Comparison of ENCODE assay signal across 9 mouse cellular contexts in genomic region chr1:131962606-131963084, GRCm38 (mm10). TPM values are rescaled to one million over a fixed set of nuclear protein-coding genes. Genes with fewer than 3 reads are reported as not detected.
DNase-seq lines count a peak whose midpoint lies in the region; ATAC-seq lines count a peak whose summit lies in the region.
"Had no signal": no experiment of that assay in that cellular context is flagged by ENCODE, and none has a peak within 500 bp of the region (broad histone marks: within the 10 kb centered on the region; RNA-seq: fewer than 3 reads in every experiment).

Slc45a3 (plus strand) TSS chr1:131962967.

- intact Hi-C loops in heart, postnatal 25 days (cut with DNase I), result no loop called here

- peak; percentile 68 to 73 for DNase-seq in heart, adult 18-20 months
- no peak for DNase-seq in heart, postnatal 25 days (ENCODE audit: low spot score)
- peak; percentile 79 for DNase-seq in adrenal gland, postnatal 14 days
- DNase-seq in kidney, adult 9 months, result peak; percentile 54
- peak; percentile 29 for DNase-seq in lung, postnatal 10 days
- no peak for DNase-seq in spleen, postnatal 4 days (ENCODE audit: low spot score in 2 of 2)
- no peak for DNase-seq in cerebellum, adult 11 months

- peak; percentile 16; the same call in 1 of the 2 replicates for ATAC-seq in granulocyte monocyte progenitor cell, adult 5-6 weeks (replicated peaks; ENCODE audit: poor library complexity, severe bottlenecking)

RNA-seq across cellular contexts. Expression of gene Slc45a3, which starts in this region (rescaled TPM):
- 1 to 10 TPM; 5.4 to 6.9 TPM for total RNA-seq in heart, adult 18-20 months (2021)
- 1 to 10 TPM; 3.8 to 5.2 TPM for total RNA-seq in heart, postnatal 25 days (2021)
- total RNA-seq in adrenal gland, postnatal 14 days (2021), result 15.5 and 18.3 TPM in 2 replicates
- 1.1 and 4.0 TPM in 2 replicates for total RNA-seq in granulocyte monocyte progenitor cell, adult 5-6 weeks (2014; fragmentation: Nextera tagmentation)
- 0.65 and 0.82 TPM in 2 replicates for total RNA-seq in granulocyte monocyte progenitor cell, adult 5-6 weeks (2017)
- total RNA-seq: neutrophil, adult 5-6 weeks had no signal

Comparison
In these comparisons a context has a peak if more than half of its experiments do, and no peak if none do; other contexts are left out.
1. DNase-seq: peak in heart, adult 18-20 months (2 of 2), adrenal gland, postnatal 14 days (single experiment), kidney, adult 9 months (single experiment) and lung, postnatal 10 days (single experiment); none in heart, postnatal 25 days (single experiment), spleen, postnatal 4 days (0 of 2) and cerebellum, adult 11 months (single experiment).